Mouse (Mus musculus) liver, postnatal 0 days (tissue): ENCODE measurements around the gene Kcnj15.

Experiments
- CTCF ChIP-seq: sonication (generic); IDR thresholded peaks from 2 replicates; pipeline ENCODE4 v1.5.1; 2016; ENCODE audit warnings: antibody characterized with exemption, low read depth
- EP300 ChIP-seq: IDR thresholded peaks from 2 replicates; pipeline ENCODE4 v1.6.1; 2016; ENCODE audit warnings: antibody characterized with exemption, low read depth, mild to moderate bottlenecking

- TF ChIP-seq CTCF (no peak), EP300 (no peak)
Observed at GRCm38 (mm10) chr16:95219459-95219858, 37.9 kb upstream of the Kcnj15 start.
